Mouse (Mus musculus) embryonic facial prominence, embryonic 15.5 days (tissue): ENCODE data around the gene Atraid. TPM values are rescaled to one million over a fixed set of nuclear protein-coding genes. Genes with fewer than 3 reads are reported as not detected.

Experiments used
- ATAC-seq: fragments of 200-750 bp; cut with Nextera tagmentation; 2 replicates; pipeline ENCODE4 v1.8.0; 2017; ENCODE audit warnings: low read depth, moderate TSS enrichment; ENCODE audit not compliant: insufficient number of reproducible peaks, low FRiP score, low TSS enrichment
- H3K27ac ChIP-seq: fragments of 300-500 bp; sonication (generic); replicated peaks from 2 replicates; pipeline ENCODE4 v1.5.1; 2015; ENCODE audit warnings: mild to moderate bottlenecking, inconsistent platforms
- H3K27me3 ChIP-seq: fragments of 300-500 bp; sonication (generic); 2 replicates; pipeline ENCODE4 v1.6.1; 2015; ENCODE audit warnings: inconsistent platforms
- H3K36me3 ChIP-seq: fragments of 300-500 bp; sonication (generic); 2 replicates; pipeline ENCODE4 v1.6.1; 2015; ENCODE audit warnings: mild to moderate bottlenecking, inconsistent platforms
- H3K4me1 ChIP-seq: fragments of 300-500 bp; sonication (generic); 2 replicates; pipeline ENCODE4 v1.6.1; 2015; ENCODE audit warnings: inconsistent platforms
- H3K4me2 ChIP-seq: fragments of 300-500 bp; sonication (generic); replicated peaks from 2 replicates; pipeline ENCODE4 v1.6.1; 2015; ENCODE audit warnings: mild to moderate bottlenecking, inconsistent platforms
- H3K4me3 ChIP-seq: fragments of 300-500 bp; sonication (generic); replicated peaks from 2 replicates; pipeline ENCODE4 v1.5.1; 2015; ENCODE audit warnings: mild to moderate bottlenecking, inconsistent platforms
- H3K9ac ChIP-seq: fragments of 300-500 bp; sonication (generic); 2 replicates; pipeline ENCODE4 v1.6.1; 2015; ENCODE audit warnings: inconsistent platforms
- H3K9me3 ChIP-seq: fragments of 300-500 bp; sonication (generic); replicated peaks from 2 replicates; pipeline ENCODE4 v1.6.1; 2016; ENCODE audit warnings: inconsistent platforms
- WGBS: fragments of 180-500 bp; shearing (Covaris S2); methylation state at CpG from one replicate; pipeline ENCODE4 v1.1.7; 2015; 5-methylcytosine and 5-hydroxymethylcytosine counted together
- polyA plus RNA-seq: library from polyadenylated mRNA; unstranded; fragments of >200 nt; fragmentation: Nextera tagmentation; extraction: Ambion mirVana; gene quantifications from 2 replicates; pipeline ENCODE4 v1.2.1, GENCODE M21; 2015

The Atraid gene
- polyA plus RNA-seq, 1 experiment from 2014 or later: 173 TPM

GRCm38 (mm10) chr5:31054261-31055215, 6.4 kb downstream of the Atraid start, which contains the start of gene Cad:
Gene Cad (plus strand): TSS chr5:31054780.
- H3K9me3 ChIP-seq: no peaks in the 10 kb centered on the region
- ATAC-seq: peak; percentile 98
- H3K4me2 ChIP-seq: peak within 1 kb of the TSS; percentile 76
- no peaks in the 10 kb centered on the region for H3K27me3 ChIP-seq
- H3K27ac ChIP-seq: peak within 1 kb of the TSS; percentile 65
- peak within 1 kb of the TSS; percentile 61 for H3K9ac ChIP-seq
- H3K4me3 ChIP-seq: peak within 1 kb of the TSS; percentile 62
- peaks cover 32% of the 10 kb centered on the region for H3K36me3 ChIP-seq
- H3K4me1 ChIP-seq: peaks cover 4% of the 10 kb centered on the region
- under 1% methylated on average over 63 of the region's 64 CpGs for WGBS

- H3K36me3 ChIP-seq: peaks cover 42% of the 10 kb centered on the region
- peak overlapping the region; percentile 76 for H3K4me2 ChIP-seq
- peak; percentile 48; the same call in 1 of the 2 replicates for ATAC-seq
- H3K27ac ChIP-seq: peak overlapping the region; percentile 61
- no peaks in the 10 kb centered on the region for H3K9me3 ChIP-seq
- peak overlapping the region; percentile 62 for H3K4me3 ChIP-seq
- WGBS: 16% methylated on average over 19 of the region's 19 CpGs
- H3K9ac ChIP-seq: peak overlapping the region; percentile 61
- H3K27me3 ChIP-seq: no peaks in the 10 kb centered on the region
- H3K4me1 ChIP-seq: peaks cover 4% of the 10 kb centered on the region
These were observed 7.4 kb downstream of the Atraid start for GRCm38 (mm10) chr5:31055216-31056140.

- Histone ChIP-seq H3K27me3 (no peaks in the 10 kb centered on the region), H3K4me3 (no peak overlapping the region), H3K36me3 (peaks cover 90% of the 10 kb centered on the region), H3K9me3 (no peaks in the 10 kb centered on the region), H3K4me1 (no peaks in the 10 kb centered on the region), H3K4me2 (no peak overlapping the region), H3K27ac (no peak overlapping the region), H3K9ac (no peak overlapping the region)
- WGBS: 94% methylated on average over 3 of the region's 3 CpGs
- ATAC-seq: no peak
These were observed 21.7 kb downstream of the Atraid start for GRCm38 (mm10) chr5:31069810-31070209.

- no peaks in the 10 kb centered on the region for H3K4me1 ChIP-seq
- WGBS: 87% methylated on average over 2 of the region's 2 CpGs
- H3K36me3 ChIP-seq: peaks cover 95% of the 10 kb centered on the region
- no peak overlapping the region for H3K9ac ChIP-seq
- no peaks in the 10 kb centered on the region for H3K9me3 ChIP-seq
- no peaks in the 10 kb centered on the region for H3K27me3 ChIP-seq
- H3K4me2 ChIP-seq: no peak overlapping the region
- H3K4me3 ChIP-seq: no peak overlapping the region
- no peak for ATAC-seq
- no peak overlapping the region for H3K27ac ChIP-seq
These were observed 22.9 kb downstream of the Atraid start for GRCm38 (mm10) chr5:31071059-31071458.

- ATAC-seq: no peak
- H3K9ac ChIP-seq: no peak overlapping the region
- no peaks in the 10 kb centered on the region for H3K27me3 ChIP-seq
- H3K27ac ChIP-seq: no peak overlapping the region
- no peaks in the 10 kb centered on the region for H3K9me3 ChIP-seq
- H3K4me3 ChIP-seq: no peak overlapping the region
- no peaks in the 10 kb centered on the region for H3K4me1 ChIP-seq
- H3K4me2 ChIP-seq: no peak overlapping the region
- 92% methylated on average over 11 of the region's 11 CpGs for WGBS
- H3K36me3 ChIP-seq: peaks cover 97% of the 10 kb centered on the region
These were observed 23.7 kb downstream of the Atraid start for GRCm38 (mm10) chr5:31071821-31072220.

- Histone ChIP-seq H3K4me2 (no peak overlapping the region), H3K9me3 (no peaks in the 10 kb centered on the region), H3K27me3 (no peaks in the 10 kb centered on the region), H3K9ac (no peak overlapping the region), H3K27ac (no peak overlapping the region), H3K4me3 (no peak overlapping the region), H3K36me3 (peaks cover 97% of the 10 kb centered on the region), H3K4me1 (no peaks in the 10 kb centered on the region)
- WGBS: 92% methylated on average over 12 of the region's 12 CpGs
- no peak for ATAC-seq
These were observed 25.1 kb downstream of the Atraid start for GRCm38 (mm10) chr5:31073176-31073575.

- H3K36me3 ChIP-seq: peaks cover 77% of the 10 kb centered on the region
These were observed 28.2 kb downstream of the Atraid start for GRCm38 (mm10) chr5:31076346-31076745.

GRCm38 (mm10) chr5:31080059-31080794, 32.1 kb downstream of the Atraid start:
- ATAC-seq: no peak
- Histone ChIP-seq H3K36me3 (peaks cover 40% of the 10 kb centered on the region), H3K4me1 (peaks cover 7% of the 10 kb centered on the region; the same call in 1 of the 2 replicates), H3K27me3 (peaks cover 14% of the 10 kb centered on the region), H3K9ac (no peak overlapping the region), H3K27ac (no peak overlapping the region), H3K9me3 (no peaks in the 10 kb centered on the region), H3K4me2 (no peak overlapping the region), H3K4me3 (no peak overlapping the region)
- WGBS: 53% methylated on average over 13 of the region's 13 CpGs

More at GRCm38 (mm10) chr5:31076346-31076745, 28.2 kb downstream of the Atraid start:
- ATAC-seq: no peak
- Histone ChIP-seq H3K27ac (no peak overlapping the region), H3K27me3 (no peaks in the 10 kb centered on the region), H3K9me3 (no peaks in the 10 kb centered on the region), H3K4me3 (no peak overlapping the region), H3K9ac (no peak overlapping the region), H3K4me1 (peaks cover 7% of the 10 kb centered on the region; the same call in 1 of the 2 replicates), H3K4me2 (no peak overlapping the region)
- WGBS: 80% methylated on average over 13 of the region's 13 CpGs

GRCm38 (mm10) chr5:31080795-31081164, 32.7 kb downstream of the Atraid start:
- Histone ChIP-seq H3K27ac (no peak overlapping the region), H3K36me3 (peaks cover 34% of the 10 kb centered on the region), H3K27me3 (peaks cover 15% of the 10 kb centered on the region), H3K9ac (no peak overlapping the region), H3K4me1 (peaks cover 7% of the 10 kb centered on the region; the same call in 1 of the 2 replicates), H3K9me3 (no peaks in the 10 kb centered on the region), H3K4me2 (no peak overlapping the region), H3K4me3 (no peak overlapping the region)
- WGBS: 59% methylated on average over 3 of the region's 3 CpGs
- ATAC-seq: no peak

- ATAC-seq: no peak
- Histone ChIP-seq H3K27me3 (peaks cover 21% of the 10 kb centered on the region), H3K36me3 (peaks cover 28% of the 10 kb centered on the region), H3K4me3 (no peak overlapping the region), H3K9me3 (no peaks in the 10 kb centered on the region), H3K4me2 (no peak overlapping the region), H3K27ac (no peak overlapping the region), H3K4me1 (peaks cover 7% of the 10 kb centered on the region; the same call in 1 of the 2 replicates), H3K9ac (no peak overlapping the region)
- WGBS: 78% methylated on average over 3 of the region's 3 CpGs
These were observed 33.3 kb downstream of the Atraid start for GRCm38 (mm10) chr5:31081386-31081785.
